Mouse (Mus musculus): Measurements from ENCODE around the gene Tirap. TPM values are rescaled to one million over a fixed set of nuclear protein-coding genes. Genes with fewer than 3 reads are reported as not detected.
A peak's percentile ranks its signal among the peaks of the same experiment; 100 is the strongest.

Gene Tirap
- polyA plus RNA-seq, 1 experiment, result 13.0 TPM

- H3K4me1 ChIP-seq (ENCODE audit: control insufficient read depth, insufficient read depth, insufficient read length, low read length), result no peaks in the 10 kb centered on the region
- WGBS, result 77% methylated on average over 22 of the region's 22 CpGs
Measured at GRCm38 (mm10) chr9:35188700-35189099, 11.4 kb downstream of the Tirap start.

GRCm38 (mm10) chr9:35187351-35187903, 12.7 kb downstream of the Tirap start:
- Histone ChIP-seq H3K36me3 (ENCODE audit: control insufficient read depth, insufficient read depth, low read length) (peaks cover 47% of the 10 kb centered on the region), H3K4me1 (ENCODE audit: control insufficient read depth, insufficient read depth, insufficient read length, low read length) (no peaks in the 10 kb centered on the region), H3K27me3 (ENCODE audit: control insufficient read depth, insufficient read depth, low read length) (no peaks in the 10 kb centered on the region), H3K27ac (ENCODE audit: insufficient read depth, low read depth, low read length) (no peak overlapping the region), H3K4me3 (ENCODE audit: low read depth, low read length) (no peak overlapping the region)
- 79% methylated on average over 10 of the region's 10 CpGs for whole genome bisulfite sequencing
- TF ChIP-seq POLR2A (IDR thresholded peaks at IDR 0.05; ENCODE audit: low read depth, low read length) (no peak), CTCF (IDR thresholded peaks at IDR 0.05; ENCODE audit: extremely low read depth, insufficient read length, insufficient replicate concordance, low read depth, low read length) (no peak)

More at GRCm38 (mm10) chr9:35188700-35189099, 11.4 kb downstream of the Tirap start:
- Histone ChIP-seq H3K4me3 (ENCODE audit: low read depth, low read length) (no peak overlapping the region), H3K27me3 (ENCODE audit: control insufficient read depth, insufficient read depth, low read length) (no peaks in the 10 kb centered on the region), H3K27ac (ENCODE audit: insufficient read depth, low read depth, low read length) (no peak overlapping the region), H3K36me3 (ENCODE audit: control insufficient read depth, insufficient read depth, low read length) (peaks cover 47% of the 10 kb centered on the region)
- no peak for TF ChIP-seq POLR2A (IDR thresholded peaks at IDR 0.05; ENCODE audit: low read depth, low read length)
- no peak for TF ChIP-seq CTCF (IDR thresholded peaks at IDR 0.05; ENCODE audit: extremely low read depth, insufficient read length, insufficient replicate concordance, low read depth, low read length)

- Histone ChIP-seq H3K36me3 (ENCODE audit: control insufficient read depth, insufficient read depth, low read length) (peaks cover 42% of the 10 kb centered on the region), H3K4me1 (ENCODE audit: control insufficient read depth, insufficient read depth, insufficient read length, low read length) (no peaks in the 10 kb centered on the region), H3K27me3 (ENCODE audit: control insufficient read depth, insufficient read depth, low read length) (no peaks in the 10 kb centered on the region), H3K27ac (ENCODE audit: insufficient read depth, low read depth, low read length) (no peak overlapping the region), H3K4me3 (ENCODE audit: low read depth, low read length) (no peak overlapping the region)
- TF ChIP-seq CTCF (IDR thresholded peaks at IDR 0.05; ENCODE audit: extremely low read depth, insufficient read length, insufficient replicate concordance, low read depth, low read length) (no peak), POLR2A (IDR thresholded peaks at IDR 0.05; ENCODE audit: low read depth, low read length) (no peak)
- WGBS, result 42% methylated on average over 4 of the region's 4 CpGs
Measured at GRCm38 (mm10) chr9:35186430-35186829, 13.7 kb downstream of the Tirap start.

- H3K4me3 ChIP-seq (ENCODE audit: low read depth, low read length), result no peak overlapping the region
- no peak for TF ChIP-seq POLR2A (IDR thresholded peaks at IDR 0.05; ENCODE audit: low read depth, low read length)
- TF ChIP-seq CTCF (IDR thresholded peaks at IDR 0.05; ENCODE audit: extremely low read depth, insufficient read length, insufficient replicate concordance, low read depth, low read length), result no peak
- 81% methylated on average over 5 of the region's 5 CpGs for WGBS
Measured at GRCm38 (mm10) chr9:35183359-35183758, 16.7 kb downstream of the Tirap start.

GRCm38 (mm10) chr9:35182832-35183231, 17.3 kb downstream of the Tirap start:
- H3K36me3 ChIP-seq (ENCODE audit: control insufficient read depth, insufficient read depth, low read length), result peaks cover 11% of the 10 kb centered on the region
- no peaks in the 10 kb centered on the region for H3K4me1 ChIP-seq (ENCODE audit: control insufficient read depth, insufficient read depth, insufficient read length, low read length)
- H3K4me3 ChIP-seq (ENCODE audit: low read depth, low read length), result no peak overlapping the region
- no peaks in the 10 kb centered on the region for H3K27me3 ChIP-seq (ENCODE audit: control insufficient read depth, insufficient read depth, low read length)
- WGBS, result 81% methylated on average over 2 of the region's 2 CpGs
- TF ChIP-seq POLR2A (IDR thresholded peaks at IDR 0.05; ENCODE audit: low read depth, low read length) (no peak), CTCF (IDR thresholded peaks at IDR 0.05; ENCODE audit: extremely low read depth, insufficient read length, insufficient replicate concordance, low read depth, low read length) (no peak)
- H3K27ac ChIP-seq (ENCODE audit: insufficient read depth, low read depth, low read length), result no peak overlapping the region

More at GRCm38 (mm10) chr9:35183359-35183758, 16.7 kb downstream of the Tirap start:
- Histone ChIP-seq H3K4me1 (ENCODE audit: control insufficient read depth, insufficient read depth, insufficient read length, low read length) (no peaks in the 10 kb centered on the region), H3K36me3 (ENCODE audit: control insufficient read depth, insufficient read depth, low read length) (peaks cover 14% of the 10 kb centered on the region), H3K27me3 (ENCODE audit: control insufficient read depth, insufficient read depth, low read length) (no peaks in the 10 kb centered on the region), H3K27ac (ENCODE audit: insufficient read depth, low read depth, low read length) (no peak overlapping the region)

GRCm38 (mm10) chr9:35176124-35176659, 23.9 kb downstream of the Tirap start:
- Histone ChIP-seq H3K27ac (ENCODE audit: insufficient read depth, low read depth, low read length) (no peak overlapping the region), H3K36me3 (ENCODE audit: control insufficient read depth, insufficient read depth, low read length) (no peaks in the 10 kb centered on the region), H3K4me3 (ENCODE audit: low read depth, low read length) (peak overlapping the region; percentile 74), H3K27me3 (ENCODE audit: control insufficient read depth, insufficient read depth, low read length) (no peaks in the 10 kb centered on the region), H3K4me1 (ENCODE audit: control insufficient read depth, insufficient read depth, insufficient read length, low read length) (peaks cover 4% of the 10 kb centered on the region; the same call in 1 of the 2 replicates)
- no peak for TF ChIP-seq CTCF (IDR thresholded peaks at IDR 0.05; ENCODE audit: extremely low read depth, insufficient read length, insufficient replicate concordance, low read depth, low read length)
- 0 out of 2 replicates have a peak, but pooled peaks have one; percentile 3 for TF ChIP-seq POLR2A (IDR thresholded peaks at IDR 0.05; ENCODE audit: low read depth, low read length)
- WGBS, result 41% methylated on average over 14 of the region's 14 CpGs

- H3K36me3 ChIP-seq (ENCODE audit: control insufficient read depth, insufficient read depth, low read length), result no peaks in the 10 kb centered on the region
- H3K4me1 ChIP-seq (ENCODE audit: control insufficient read depth, insufficient read depth, insufficient read length, low read length), result peaks cover 4% of the 10 kb centered on the region; the same call in 1 of the 2 replicates
- H3K4me3 ChIP-seq (ENCODE audit: low read depth, low read length), result peak within 1 kb of the TSS; percentile 74
- under 1% methylated on average over 38 of the region's 38 CpGs for WGBS
- no peaks in the 10 kb centered on the region for H3K27me3 ChIP-seq (ENCODE audit: control insufficient read depth, insufficient read depth, low read length)
- H3K27ac ChIP-seq (ENCODE audit: insufficient read depth, low read depth, low read length), result peak within 1 kb of the TSS; percentile 55
- TF ChIP-seq CTCF (IDR thresholded peaks at IDR 0.05; ENCODE audit: extremely low read depth, insufficient read length, insufficient replicate concordance, low read depth, low read length) (peak; percentile 10; the same call in 1 of the 2 replicates), POLR2A (IDR thresholded peaks at IDR 0.05; ENCODE audit: low read depth, low read length) (peak; percentile 33; the same call in 1 of the 2 replicates)
Measured at GRCm38 (mm10) chr9:35175251-35176123, 24.6 kb downstream of the Tirap start, which contains the start of gene Dcps. Gene Dcps, minus strand, starts transcription at chr9:35176061.
